Mouse (Mus musculus) embryonic facial prominence, embryonic 14.5 days (tissue): ENCODE measurements around the gene Tlcd2. TPM values are rescaled to one million over a fixed set of nuclear protein-coding genes. Genes with fewer than 3 reads are reported as not detected.

Experiments used
- ATAC-seq: fragments of 200-750 bp; cut with Nextera tagmentation; 2 replicates; pipeline ENCODE4 v1.8.0; 2017; ENCODE audit warnings: low read depth, moderate number of reproducible peaks, moderate TSS enrichment
- DNase-seq: peaks from one replicate; pipeline ENCODE4 v3.0.0-alpha.2; 2015; ENCODE audit warnings: low spot score
- H3K27ac ChIP-seq: fragments of 300-500 bp; sonication (generic); replicated peaks from 2 replicates; pipeline ENCODE4 v1.5.1; 2014; ENCODE audit warnings: low read depth, mild to moderate bottlenecking, low read length, moderate library complexity
- H3K27me3 ChIP-seq: fragments of 300-500 bp; sonication (generic); replicated peaks from 2 replicates; pipeline ENCODE4 v1.6.1; 2014; ENCODE audit warnings: low read length; ENCODE audit not compliant: control insufficient read depth, insufficient read depth
- H3K36me3 ChIP-seq: fragments of 300-500 bp; sonication (generic); 2 replicates; pipeline ENCODE4 v1.6.1; 2014; ENCODE audit warnings: low read length, mixed read lengths; ENCODE audit not compliant: control insufficient read depth, insufficient read depth
- H3K4me1 ChIP-seq: fragments of 300-500 bp; sonication (generic); 2 replicates; pipeline ENCODE4 v1.6.1; 2014; ENCODE audit warnings: antibody characterized with exemption, low read length; ENCODE audit not compliant: control insufficient read depth, insufficient read depth
- H3K4me2 ChIP-seq: fragments of 300-500 bp; sonication (generic); 2 replicates; pipeline ENCODE4 v1.6.1; 2014; ENCODE audit warnings: low read depth, mild to moderate bottlenecking, low read length, moderate library complexity, mixed read lengths
- H3K4me3 ChIP-seq: fragments of 300-500 bp; sonication (generic); 2 replicates; pipeline ENCODE4 v1.5.1; 2014; ENCODE audit warnings: low read depth, mild to moderate bottlenecking, low read length
- H3K9ac ChIP-seq: fragments of 300-500 bp; sonication (generic); 2 replicates; pipeline ENCODE4 v1.6.1; 2014; ENCODE audit warnings: low read depth, mild to moderate bottlenecking, low read length, moderate library complexity, mixed read lengths
- H3K9me3 ChIP-seq: fragments of 300-500 bp; sonication (generic); 2 replicates; pipeline ENCODE4 v1.6.1; 2016; ENCODE audit warnings: low read length; ENCODE audit not compliant: control insufficient read depth
- WGBS: fragments of 180-500 bp; shearing (Covaris S2); extraction: QIAGEN DNeasy Blood & Tissue Kit; methylation state at CpG from one replicate; pipeline ENCODE4 v1.1.7; 2014; 5-methylcytosine and 5-hydroxymethylcytosine counted together
- polyA plus RNA-seq: library from polyadenylated mRNA; unstranded; fragments of >200 nt; fragmentation: Nextera tagmentation; extraction: Ambion mirVana; gene quantifications from 2 replicates; pipeline ENCODE4 v1.2.1, GENCODE M21; 2014

Gene Tlcd2
- polyA plus RNA-seq, result 19.1 and 22.7 TPM in 2 replicates

GRCm38 (mm10) chr11:75460844-75461742 is at the start of gene Tlcd2:
Gene Tlcd2, plus strand, starts transcription at chr11:75461715.
- Histone ChIP-seq H3K27me3 (no peaks in the 10 kb centered on the region), H3K4me3 (peak within 1 kb of the TSS; percentile 83), H3K4me2 (peak within 1 kb of the TSS; percentile 91), H3K27ac (peak within 1 kb of the TSS; percentile 93), H3K9me3 (no peaks in the 10 kb centered on the region), H3K4me1 (peaks cover 32% of the 10 kb centered on the region), H3K36me3 (peaks cover 10% of the 10 kb centered on the region), H3K9ac (peak within 1 kb of the TSS; percentile 72)
- under 1% methylated on average over 33 of the region's 46 CpGs for WGBS
- DNase-seq (peak; percentile 100), ATAC-seq (peak; percentile 94)

DNA sequence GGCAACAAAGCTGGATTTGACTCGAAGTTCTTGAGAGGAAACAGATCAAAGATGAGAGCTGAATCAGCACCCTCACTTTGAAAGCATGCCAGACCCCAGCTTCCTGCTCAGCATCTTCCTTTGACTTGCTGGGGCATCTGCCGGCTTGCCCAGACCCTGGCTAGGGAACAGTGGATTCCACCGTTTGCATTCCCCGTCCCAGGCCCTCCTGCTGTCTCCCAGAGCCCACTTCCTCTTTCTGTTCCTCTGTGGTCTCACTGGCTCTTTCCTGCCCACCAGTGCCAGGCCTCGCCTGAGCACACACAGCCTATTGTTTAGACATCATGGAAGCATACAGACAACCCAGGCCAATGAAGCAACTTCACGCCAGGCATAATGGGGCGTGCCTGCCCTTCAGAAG is 46.4 kb upstream of the Tlcd2 start:
- ATAC-seq, result no peak
- peaks cover 45% of the 10 kb centered on the region for H3K36me3 ChIP-seq
- H3K4me2 ChIP-seq, result no peak overlapping the region

DNA sequence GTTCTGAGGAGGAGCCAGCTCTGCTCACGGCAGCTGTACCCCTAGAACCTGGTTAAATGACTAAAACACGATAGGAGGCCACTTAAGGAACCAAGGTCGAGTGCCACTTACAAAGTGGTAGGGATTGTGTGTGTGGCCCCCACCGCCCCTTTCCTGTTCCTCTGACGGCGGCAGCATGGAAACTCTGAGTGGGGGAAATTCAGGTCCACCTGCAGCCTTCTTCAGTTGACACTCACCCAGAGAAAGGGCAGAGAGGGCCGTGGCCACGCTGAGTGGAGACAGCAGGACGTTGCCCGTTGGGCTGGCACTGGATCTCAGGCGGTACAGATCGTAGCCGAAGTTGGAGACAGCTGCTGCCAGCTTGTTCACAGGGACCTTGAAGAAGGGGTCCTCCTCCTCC is 45.5 kb upstream of the Tlcd2 start:
- 90% methylated on average over 13 of the region's 13 CpGs for WGBS

More for the DNA sequence above, 46.4 kb upstream of the Tlcd2 start:
- Histone ChIP-seq H3K27me3 (no peaks in the 10 kb centered on the region), H3K4me3 (no peak overlapping the region), H3K4me1 (peaks cover 4% of the 10 kb centered on the region), H3K27ac (peak overlapping the region; percentile 18; the same call in 1 of the 2 replicates), H3K9ac (no peak overlapping the region), H3K9me3 (no peaks in the 10 kb centered on the region)
- WGBS, result 54% methylated on average over 7 of the region's 7 CpGs
- DNase-seq, result peak; percentile 20

GRCm38 (mm10) chr11:75420037-75420436 is 41.5 kb upstream of the Tlcd2 start:
- ATAC-seq (no peak), DNase-seq (no peak)
- Histone ChIP-seq H3K4me3 (no peak overlapping the region), H3K27ac (no peak overlapping the region; the same call in 1 of the 2 replicates), H3K4me2 (peak overlapping the region; percentile 63), H3K27me3 (no peaks in the 10 kb centered on the region), H3K9ac (0 out of 2 replicates have a peak overlapping the region, but pooled peaks have one; percentile 8), H3K9me3 (no peaks in the 10 kb centered on the region), H3K4me1 (peaks cover 25% of the 10 kb centered on the region), H3K36me3 (peaks cover 9% of the 10 kb centered on the region)
- WGBS, result 86% methylated on average over 7 of the region's 7 CpGs

More for the DNA sequence above, 45.5 kb upstream of the Tlcd2 start:
- Histone ChIP-seq H3K27ac (no peak overlapping the region), H3K9ac (no peak overlapping the region), H3K9me3 (no peaks in the 10 kb centered on the region), H3K27me3 (no peaks in the 10 kb centered on the region), H3K4me2 (no peak overlapping the region), H3K4me1 (peaks cover 13% of the 10 kb centered on the region), H3K4me3 (no peak overlapping the region), H3K36me3 (peaks cover 37% of the 10 kb centered on the region)
- DNase-seq (no peak), ATAC-seq (no peak)

DNA sequence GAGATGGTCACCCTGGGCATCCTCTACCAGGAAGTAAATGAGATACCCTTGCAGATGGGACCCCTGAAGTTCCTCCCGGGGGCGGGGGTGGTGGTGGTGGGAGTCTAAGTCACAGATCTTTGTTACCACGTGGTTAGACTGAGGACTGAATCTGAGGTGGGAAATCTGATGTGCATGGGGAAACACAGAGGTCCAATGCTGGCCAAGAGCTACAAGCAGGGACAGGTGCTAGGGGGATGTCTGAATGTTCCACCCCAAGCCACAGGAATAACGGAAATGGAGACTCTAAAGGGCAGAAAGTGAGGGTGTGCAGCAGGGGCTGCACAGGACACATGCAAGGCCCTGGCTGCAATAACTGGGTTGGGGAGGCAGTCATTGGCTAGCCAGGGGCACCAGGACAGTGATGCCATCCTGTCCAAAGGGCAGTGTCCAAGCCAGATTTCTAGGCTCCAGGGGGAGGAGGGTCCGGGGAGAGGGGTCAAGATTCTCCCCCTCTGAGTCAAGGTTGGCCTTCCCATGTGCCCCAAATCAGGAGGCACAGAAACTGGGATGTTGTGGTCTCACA is 40.6 kb upstream of the Tlcd2 start:
- DNase-seq, result no peak

GRCm38 (mm10) chr11:75421375-75422012 is 40.0 kb upstream of the Tlcd2 start:
- Histone ChIP-seq H3K4me1 (peaks cover 25% of the 10 kb centered on the region), H3K27ac (peak overlapping the region; percentile 79), H3K9ac (peak overlapping the region; percentile 67), H3K4me3 (peak overlapping the region; percentile 52), H3K36me3 (no peaks in the 10 kb centered on the region), H3K9me3 (no peaks in the 10 kb centered on the region), H3K4me2 (peak overlapping the region; percentile 63), H3K27me3 (no peaks in the 10 kb centered on the region)
- DNase-seq, result peak; percentile 83
- WGBS, result 21% methylated on average over 6 of the region's 6 CpGs
- ATAC-seq, result peak; percentile 77

More for the DNA sequence above, 40.6 kb upstream of the Tlcd2 start:
- Histone ChIP-seq H3K4me2 (peak overlapping the region; percentile 63), H3K27ac (peak overlapping the region; percentile 70), H3K9me3 (no peaks in the 10 kb centered on the region), H3K36me3 (0 out of 2 replicates have a peak, but pooled peaks cover under 1% of the 10 kb centered on the region), H3K9ac (peak overlapping the region; percentile 31; the same call in 1 of the 2 replicates), H3K27me3 (no peaks in the 10 kb centered on the region), H3K4me3 (peak overlapping the region; percentile 52), H3K4me1 (peaks cover 25% of the 10 kb centered on the region)
- WGBS, result 27% methylated on average over 5 of the region's 5 CpGs
- ATAC-seq, result no peak

GRCm38 (mm10) chr11:75422013-75422792 is 39.3 kb upstream of the Tlcd2 start, which contains the start of gene Serpinf1:
Gene Serpinf1, minus strand, starts transcription at chr11:75422701.
- WGBS, result 13% methylated on average over 8 of the region's 10 CpGs
- Histone ChIP-seq H3K9me3 (no peaks in the 10 kb centered on the region), H3K9ac (peak within 1 kb of the TSS; percentile 67), H3K4me2 (peak within 1 kb of the TSS; percentile 63), H3K27me3 (no peaks in the 10 kb centered on the region), H3K36me3 (no peaks in the 10 kb centered on the region), H3K4me1 (peaks cover 25% of the 10 kb centered on the region), H3K27ac (peak within 1 kb of the TSS; percentile 79), H3K4me3 (peak within 1 kb of the TSS; percentile 52)
- ATAC-seq (peak; percentile 41; the same call in 1 of the 2 replicates), DNase-seq (peak; percentile 69)
